Mouse (Mus musculus): ENCODE data around the gene Fgf4.

GRCm38 (mm10) chr7:144838522-144839503 lies 8.4 kb upstream of the Fgf4 start:
- TF ChIP-seq CTCF (IDR thresholded peaks at IDR 0.05; ENCODE audit: insufficient read depth, low read length) (no peak), POLR2A (IDR thresholded peaks at IDR 0.05; ENCODE audit: borderline replicate concordance, extremely low read depth, low read depth, low read length) (no peak)

All from lung, adult 2 months (tissue).